Mouse (Mus musculus) olfactory bulb, adult 2 months (tissue): ENCODE measurements at regions not wholly inside any gene's neighbourhood (a gene's known extent, or its start where the extent isn't known, plus 50 kb on each side); places are given as distances from the start of the nearest gene placed in this dataset.
A peak's percentile ranks its signal among the peaks of the same experiment; 100 is the strongest.

Experiments used
- H3K27ac ChIP-seq: fragments of 200-500 bp; 2 replicates; pipeline ENCODE4 v1.5.1; 2012; ENCODE audit warnings: low read depth, low read length; ENCODE audit not compliant: insufficient read depth
- H3K4me1 ChIP-seq: fragments of 200-500 bp; 2 replicates; pipeline ENCODE4 v1.6.1; 2012; ENCODE audit warnings: low read length; ENCODE audit not compliant: control insufficient read depth, insufficient read depth
- H3K4me3 ChIP-seq: fragments of 200-500 bp; 2 replicates; pipeline ENCODE4 v1.5.1; 2012; ENCODE audit warnings: mild to moderate bottlenecking, low read depth, low read length, moderate library complexity; ENCODE audit not compliant: insufficient read depth
- CTCF ChIP-seq: fragments of 200-500 bp; IDR thresholded peaks from 2 replicates; pipeline ENCODE4 v1.5.1; 2012; ENCODE audit warnings: low read depth, mild to moderate bottlenecking, low read length, moderate library complexity; ENCODE audit not compliant: insufficient read depth
- POLR2A ChIP-seq: fragments of 200-500 bp; IDR thresholded peaks from 2 replicates; pipeline ENCODE4 v1.6.1; 2012; ENCODE audit warnings: mild to moderate bottlenecking, low read depth, low read length, moderate library complexity; ENCODE audit not compliant: insufficient read depth
- WGBS: fragments of 180-500 bp; shearing (Covaris S2); methylation state at CpG from one replicate; pipeline ENCODE4 v1.1.7; 2018; 5-methylcytosine and 5-hydroxymethylcytosine counted together

DNA sequence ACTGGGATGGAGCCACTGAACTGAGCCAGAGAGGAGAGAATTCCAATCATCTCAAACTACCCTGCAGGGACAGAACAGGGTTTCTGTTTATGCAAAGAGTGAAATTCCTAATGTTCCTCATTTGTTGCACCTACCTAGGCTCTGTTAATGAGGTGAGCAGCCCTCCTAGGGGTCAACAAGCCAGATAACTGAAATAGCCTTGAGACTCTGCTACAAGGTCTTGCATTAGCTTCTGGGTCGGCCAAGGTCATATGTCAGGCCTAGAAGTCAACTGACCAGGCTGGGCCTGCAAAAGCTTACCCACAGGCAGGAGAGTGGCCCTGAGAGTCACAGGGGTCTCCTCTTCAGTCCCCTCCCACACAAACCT, 491.4 kb downstream of the Prss52 start:
- TF ChIP-seq CTCF = no peak
- TF ChIP-seq POLR2A = no peak
- Histone ChIP-seq H3K4me1 (peaks cover 32% of the 10 kb centered on the region), H3K4me3 (no peak overlapping the region), H3K27ac (peak overlapping the region; percentile 76)
- 72% methylated on average over 1 of the region's 1 CpGs for WGBS

DNA sequence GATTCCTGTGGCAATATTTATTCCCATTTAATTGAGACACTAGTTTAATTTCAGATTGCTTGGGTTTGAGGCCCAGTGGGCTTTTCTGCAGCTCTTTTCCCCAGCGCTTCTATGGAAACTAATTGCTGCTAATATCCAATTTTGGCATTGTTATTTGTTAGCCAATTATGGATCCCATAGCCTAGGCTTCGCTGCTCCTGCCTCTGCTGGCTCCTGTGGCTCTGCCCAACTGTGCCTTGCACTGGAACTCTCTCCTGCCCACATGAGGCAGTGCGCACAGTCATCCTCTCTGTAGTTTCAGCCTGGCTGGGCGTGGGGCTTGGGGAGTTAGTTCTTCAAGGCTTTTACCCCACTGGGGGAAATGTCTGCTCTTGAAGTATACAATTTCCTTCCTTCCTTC, 491.8 kb downstream of the Prss52 start:
- peaks cover 32% of the 10 kb centered on the region for H3K4me1 ChIP-seq
- WGBS = 49% methylated on average over 4 of the region's 4 CpGs

DNA sequence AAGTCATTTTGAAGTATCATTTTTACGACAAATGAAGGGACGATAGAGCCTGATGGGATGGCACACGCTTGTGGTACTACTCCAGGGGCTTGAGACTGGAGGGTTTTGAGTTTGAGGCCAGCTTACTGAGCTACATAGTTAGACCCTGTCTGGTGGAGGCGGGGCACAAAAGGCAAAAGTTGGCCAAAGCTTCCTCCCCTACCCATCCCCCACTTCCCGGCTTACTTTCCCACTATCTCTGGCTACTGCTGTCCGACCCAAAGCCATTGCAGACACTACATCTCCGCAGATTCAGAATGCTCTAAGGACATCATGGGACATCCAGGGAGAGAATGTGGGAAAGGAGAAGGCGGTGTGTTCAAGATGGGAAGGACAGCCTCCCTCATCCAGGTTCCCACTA, 493.1 kb downstream of the Prss52 start:
- Histone ChIP-seq H3K4me1 (peaks cover 32% of the 10 kb centered on the region), H3K27ac (peak overlapping the region; percentile 90), H3K4me3 (no peak overlapping the region)
- 62% methylated on average over 8 of the region's 8 CpGs for WGBS
- TF ChIP-seq POLR2A (no peak), CTCF (no peak)

More for the DNA sequence above, 491.8 kb downstream of the Prss52 start:
- H3K27ac ChIP-seq = peak overlapping the region; percentile 76
- no peak overlapping the region for H3K4me3 ChIP-seq
- no peak for TF ChIP-seq CTCF
- no peak for TF ChIP-seq POLR2A
